Mouse (Mus musculus) lung, postnatal 10 days (tissue): Measurements from ENCODE around the gene Arfip2.

Experiments
- DNase-seq: peaks from one replicate; pipeline ENCODE4 v3.0.0; 2021

The Arfip2 gene

DNA sequence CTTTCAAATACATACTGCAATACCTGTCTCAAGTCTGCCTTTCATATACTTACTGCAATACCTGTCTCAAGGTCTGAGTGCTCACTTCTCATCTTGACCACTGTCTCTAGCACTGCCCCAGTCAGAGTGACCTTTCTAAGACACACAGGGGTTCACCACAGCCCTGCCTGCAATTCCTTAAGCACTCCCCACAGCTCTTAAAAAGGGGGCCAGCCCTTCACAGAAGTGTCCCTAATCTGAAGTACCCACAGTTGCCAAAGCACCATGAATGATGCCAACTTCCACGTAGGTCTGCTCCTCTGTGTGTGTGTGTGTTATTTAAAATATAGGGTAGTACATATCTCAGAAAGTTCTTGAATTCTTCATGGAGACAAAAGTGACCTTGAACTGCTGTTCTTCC is 28.4 kb downstream of the Arfip2 start:
- no peak for DNase-seq

DNA sequence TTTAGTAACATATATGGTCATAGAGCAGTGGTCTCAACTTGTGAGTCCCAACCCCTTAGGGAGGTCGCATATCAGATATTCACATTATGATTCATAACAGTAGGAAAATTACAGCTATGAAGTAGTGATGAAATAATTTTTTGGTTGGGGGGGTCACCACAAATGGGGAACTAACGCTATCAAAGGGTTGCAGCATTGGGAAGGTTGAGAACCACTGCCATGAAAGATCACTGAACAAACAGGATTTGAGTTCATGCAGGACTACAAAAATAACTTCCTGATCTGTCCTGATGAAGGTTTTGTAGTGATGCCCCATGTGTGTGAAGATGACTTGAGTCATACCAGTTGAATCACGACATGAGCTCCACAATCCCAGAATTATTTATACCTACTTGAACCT is 31.7 kb downstream of the Arfip2 start:
- no peak for DNase-seq

DNA sequence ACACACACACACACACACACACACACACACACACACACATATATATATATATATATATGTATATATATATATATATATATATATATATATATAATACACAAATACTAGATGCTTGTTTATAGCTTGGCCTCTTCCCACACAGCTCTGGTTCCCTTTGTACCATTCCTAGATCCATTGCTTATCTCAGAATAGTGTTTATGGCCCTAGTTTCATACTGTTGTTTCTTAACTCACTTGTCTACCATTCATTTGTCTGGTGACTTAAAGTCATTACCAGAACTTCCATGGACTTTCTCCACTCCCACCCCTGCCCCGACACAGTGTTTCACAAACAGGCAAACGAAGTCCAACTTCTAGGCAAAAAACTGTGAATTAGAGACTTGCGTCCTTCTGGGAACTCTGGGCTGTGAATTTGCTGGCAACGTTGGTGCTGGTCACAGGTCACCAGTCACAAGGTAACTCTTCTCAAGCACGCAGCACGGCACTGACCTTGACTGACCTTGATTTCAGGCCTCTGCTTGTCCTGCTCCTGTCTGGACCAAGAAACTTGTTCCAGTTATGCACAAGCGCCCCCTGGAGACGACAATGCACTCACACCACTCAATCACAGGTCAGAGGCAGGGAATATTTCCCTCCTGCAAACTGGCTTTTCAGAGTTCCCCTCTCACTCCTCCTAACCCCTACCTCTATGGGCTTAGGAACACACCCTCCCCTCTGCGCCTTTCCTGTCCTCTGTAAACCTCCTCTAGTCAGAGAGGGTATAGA is 37.2 kb downstream of the Arfip2 start:
- DNase-seq, result peak; percentile 86

DNA sequence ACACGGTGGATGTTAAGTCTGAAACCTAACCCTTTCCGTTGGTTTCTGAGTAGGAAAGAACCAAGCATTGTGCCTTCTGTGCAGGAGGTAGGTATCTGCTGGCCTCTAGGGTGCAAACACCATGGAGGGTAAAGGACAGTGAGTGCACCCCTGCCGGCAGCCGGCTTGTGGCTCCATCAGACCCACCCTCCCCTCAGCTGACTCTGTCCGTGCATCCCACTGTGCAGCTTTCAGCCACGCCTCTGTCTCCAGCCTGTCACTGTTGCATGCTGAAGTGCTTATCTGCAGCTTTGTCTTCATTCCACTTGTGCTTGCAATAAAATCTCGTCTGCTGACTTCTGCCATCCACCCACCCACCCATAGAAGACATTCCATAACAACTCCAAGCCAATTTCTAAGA is 50.1 kb downstream of the Arfip2 start:
- DNase-seq, result no peak

DNA sequence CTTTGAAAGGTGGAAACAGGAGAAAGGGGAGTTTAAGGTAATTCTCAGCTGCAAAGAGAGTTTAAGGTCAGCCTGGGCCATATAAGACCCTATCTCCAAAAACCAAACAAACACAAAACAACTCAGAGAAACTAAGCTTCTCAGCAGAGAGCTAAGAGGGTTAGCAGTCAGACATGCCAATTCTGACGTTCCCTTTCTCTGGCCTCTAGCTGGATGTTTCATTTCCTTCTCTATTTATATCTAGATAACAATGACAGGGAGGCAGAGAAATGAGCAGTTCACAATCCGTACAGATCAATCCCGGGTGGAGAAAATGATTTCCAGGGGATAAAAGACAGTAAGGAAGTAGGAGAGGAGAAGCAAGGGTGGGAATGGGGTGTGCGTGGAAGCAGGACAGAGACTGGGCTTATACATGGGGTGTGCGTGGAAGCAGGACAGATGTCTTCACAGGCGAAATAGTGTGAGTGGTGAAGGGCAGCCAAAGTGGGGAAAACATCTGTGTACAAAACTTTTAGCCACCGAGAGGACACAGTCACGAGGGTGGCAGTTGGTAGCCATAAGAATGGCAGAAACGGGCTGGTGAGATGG is 51.8 kb downstream of the Arfip2 start:
- peak; percentile 37 for DNase-seq
